Mouse (Mus musculus): ENCODE results near the gene Col1a2. TPM values are rescaled to one million over a fixed set of nuclear protein-coding genes. Genes with fewer than 3 reads are reported as not detected.

Col1a2 gene
- polyA plus RNA-seq (2012; fragmentation: generic; extraction: Trizol): 144 TPM
- long read RNA-seq, experiment 1, partial matches to known transcripts: 153 of 169 reads
- long read RNA-seq, experiment 1, other reads (novel, unspliced or antisense): 16 of 169 reads
- long read RNA-seq, experiment 2, partial matches to known transcripts: 147 of 309 reads
- long read RNA-seq, experiment 2, other reads (novel, unspliced or antisense): 162 of 309 reads

- Histone ChIP-seq H3ac (ENCODE audit: control insufficient read depth, insufficient read length, low read depth) (peak within 1 kb of the TSS; percentile 89), H3K36me3 (ENCODE audit: control insufficient read depth, insufficient read depth) (peaks cover 21% of the 10 kb centered on the region), H3K27me3 (ENCODE audit: control insufficient read depth, insufficient read depth, insufficient read length) (no peaks in the 10 kb centered on the region), H3K79me3 (ENCODE audit: low read depth) (peaks cover 24% of the 10 kb centered on the region), H3K4me3 (ENCODE audit: insufficient read depth, poor library complexity, severe bottlenecking) (peak within 1 kb of the TSS; percentile 56), H3K79me2 (ENCODE audit: control insufficient read depth, insufficient read depth) (peaks cover 35% of the 10 kb centered on the region)
- TF ChIP-seq CEBPB (IDR thresholded peaks at IDR 0.05; ENCODE audit: low read depth) (no peak), MYOD1 (IDR thresholded peaks at IDR 0.05; ENCODE audit: control insufficient read depth, insufficient read length, low read depth) (no peak), MAX (IDR thresholded peaks at IDR 0.05) (no peak), USF1 (IDR thresholded peaks at IDR 0.05; ENCODE audit: low read depth) (no peak), CTCF (IDR thresholded peaks at IDR 0.05; ENCODE audit: control insufficient read depth, insufficient read depth, insufficient read length) (no peak), FOSL1 (IDR thresholded peaks at IDR 0.05; ENCODE audit: insufficient read depth, low read length, poor library complexity, severe bottlenecking) (no peak), MYOG (IDR thresholded peaks at IDR 0.05; ENCODE audit: control insufficient read depth, extremely low read depth, insufficient read length) (no peak)
These were observed at the start of gene Col1a2 for GRCm38 (mm10) chr6:4504603-4505131. Gene Col1a2 (plus strand): TSS chr6:4504814.

GRCm38 (mm10) chr6:4455518-4455917, 49.1 kb upstream of the Col1a2 start:
- no peak overlapping the region for H3K4me3 ChIP-seq (ENCODE audit: insufficient read depth, poor library complexity, severe bottlenecking)
- H3K79me3 ChIP-seq (ENCODE audit: low read depth): no peaks in the 10 kb centered on the region
- H3K36me3 ChIP-seq (ENCODE audit: control insufficient read depth, insufficient read depth): no peaks in the 10 kb centered on the region
- no peaks in the 10 kb centered on the region for H3K79me2 ChIP-seq (ENCODE audit: control insufficient read depth, insufficient read depth)
- no peaks in the 10 kb centered on the region for H3K27me3 ChIP-seq (ENCODE audit: control insufficient read depth, insufficient read depth, insufficient read length)
- no peak for TF ChIP-seq CTCF (IDR thresholded peaks at IDR 0.05; ENCODE audit: control insufficient read depth, insufficient read depth, insufficient read length)
- no peak overlapping the region for H3ac ChIP-seq (ENCODE audit: control insufficient read depth, insufficient read length, low read depth)

- H3ac ChIP-seq (ENCODE audit: control insufficient read depth, insufficient read length, low read depth): peak overlapping the region; percentile 33
- no peaks in the 10 kb centered on the region for H3K79me2 ChIP-seq (ENCODE audit: control insufficient read depth, insufficient read depth)
- no peaks in the 10 kb centered on the region for H3K79me3 ChIP-seq (ENCODE audit: low read depth)
- no peak for TF ChIP-seq CTCF (IDR thresholded peaks at IDR 0.05; ENCODE audit: control insufficient read depth, insufficient read depth, insufficient read length)
- no peak overlapping the region for H3K4me3 ChIP-seq (ENCODE audit: insufficient read depth, poor library complexity, severe bottlenecking)
- no peaks in the 10 kb centered on the region for H3K36me3 ChIP-seq (ENCODE audit: control insufficient read depth, insufficient read depth)
- H3K27me3 ChIP-seq (ENCODE audit: control insufficient read depth, insufficient read depth, insufficient read length): no peaks in the 10 kb centered on the region
These were observed 48.5 kb upstream of the Col1a2 start for GRCm38 (mm10) chr6:4455961-4456617.

- Histone ChIP-seq H3K36me3 (ENCODE audit: control insufficient read depth, insufficient read depth) (no peaks in the 10 kb centered on the region), H3K27me3 (ENCODE audit: control insufficient read depth, insufficient read depth, insufficient read length) (no peaks in the 10 kb centered on the region), H3K79me2 (ENCODE audit: control insufficient read depth, insufficient read depth) (no peaks in the 10 kb centered on the region), H3K79me3 (ENCODE audit: low read depth) (no peaks in the 10 kb centered on the region), H3ac (ENCODE audit: control insufficient read depth, insufficient read length, low read depth) (peak overlapping the region; percentile 4), H3K4me3 (ENCODE audit: insufficient read depth, poor library complexity, severe bottlenecking) (peak overlapping the region; percentile 12)
- TF ChIP-seq FOSL1 (IDR thresholded peaks at IDR 0.05; ENCODE audit: insufficient read depth, low read length, poor library complexity, severe bottlenecking) (peak; percentile 7), CEBPB (IDR thresholded peaks at IDR 0.05; ENCODE audit: low read depth) (peak; percentile 80), MAX (IDR thresholded peaks at IDR 0.05) (no peak)
These were observed 47.7 kb upstream of the Col1a2 start for GRCm38 (mm10) chr6:4456691-4457447.

GRCm38 (mm10) chr6:4457555-4457996, 47.0 kb upstream of the Col1a2 start:
- Histone ChIP-seq H3K27me3 (ENCODE audit: control insufficient read depth, insufficient read depth, insufficient read length) (no peaks in the 10 kb centered on the region), H3K79me2 (ENCODE audit: control insufficient read depth, insufficient read depth) (no peaks in the 10 kb centered on the region), H3K79me3 (ENCODE audit: low read depth) (no peaks in the 10 kb centered on the region), H3K36me3 (ENCODE audit: control insufficient read depth, insufficient read depth) (no peaks in the 10 kb centered on the region), H3ac (ENCODE audit: control insufficient read depth, insufficient read length, low read depth) (peak overlapping the region; percentile 24), H3K4me3 (ENCODE audit: insufficient read depth, poor library complexity, severe bottlenecking) (no peak overlapping the region)
- no peak for TF ChIP-seq MYOD1 (IDR thresholded peaks at IDR 0.05; ENCODE audit: control insufficient read depth, insufficient read length, low read depth)
- TF ChIP-seq USF1 (IDR thresholded peaks at IDR 0.05; ENCODE audit: low read depth): no peak

- Histone ChIP-seq H3K4me3 (ENCODE audit: insufficient read depth, poor library complexity, severe bottlenecking) (no peak overlapping the region), H3K79me2 (ENCODE audit: control insufficient read depth, insufficient read depth) (no peaks in the 10 kb centered on the region), H3K36me3 (ENCODE audit: control insufficient read depth, insufficient read depth) (no peaks in the 10 kb centered on the region), H3K27me3 (ENCODE audit: control insufficient read depth, insufficient read depth, insufficient read length) (no peaks in the 10 kb centered on the region), H3K79me3 (ENCODE audit: low read depth) (no peaks in the 10 kb centered on the region), H3ac (ENCODE audit: control insufficient read depth, insufficient read length, low read depth) (no peak overlapping the region)
- TF ChIP-seq MYOG (IDR thresholded peaks at IDR 0.05; ENCODE audit: control insufficient read depth, extremely low read depth, insufficient read length) (no peak), MYOD1 (IDR thresholded peaks at IDR 0.05; ENCODE audit: control insufficient read depth, insufficient read length, low read depth) (no peak), FOSL1 (IDR thresholded peaks at IDR 0.05; ENCODE audit: insufficient read depth, low read length, poor library complexity, severe bottlenecking) (no peak), MAX (IDR thresholded peaks at IDR 0.05) (no peak)
These were observed 39.3 kb upstream of the Col1a2 start for GRCm38 (mm10) chr6:4465320-4465719.

All from C2C12 (cell line).